Mouse (Mus musculus) neural tube, embryonic 15.5 days (tissue): ENCODE results near the gene Rftn1. TPM values are rescaled to one million over a fixed set of nuclear protein-coding genes. Genes with fewer than 3 reads are reported as not detected.

Experiments used
- ATAC-seq: fragments of 200-750 bp; cut with Nextera tagmentation; 2 replicates; pipeline ENCODE4 v1.8.0; 2017; ENCODE audit warnings: mild to moderate bottlenecking, moderate TSS enrichment, moderate library complexity; ENCODE audit not compliant: low FRiP score
- H3K27ac ChIP-seq: fragments of 300-500 bp; sonication (generic); replicated peaks from 2 replicates; pipeline ENCODE4 v1.5.1; 2015; ENCODE audit warnings: mild to moderate bottlenecking, inconsistent platforms
- H3K27me3 ChIP-seq: fragments of 300-500 bp; sonication (generic); replicated peaks from 2 replicates; pipeline ENCODE4 v1.6.1; 2015; ENCODE audit warnings: inconsistent platforms
- H3K36me3 ChIP-seq: fragments of 300-500 bp; sonication (generic); 2 replicates; pipeline ENCODE4 v1.6.1; 2015; ENCODE audit warnings: inconsistent platforms
- H3K4me1 ChIP-seq: fragments of 300-500 bp; sonication (generic); 2 replicates; pipeline ENCODE4 v1.6.1; 2015; ENCODE audit warnings: inconsistent platforms
- H3K4me2 ChIP-seq: fragments of 300-500 bp; sonication (generic); 2 replicates; pipeline ENCODE4 v1.6.1; 2015; ENCODE audit warnings: inconsistent platforms, mild to moderate bottlenecking, moderate library complexity
- H3K4me3 ChIP-seq: fragments of 300-500 bp; sonication (generic); replicated peaks from 2 replicates; pipeline ENCODE4 v1.5.1; 2015; ENCODE audit warnings: mild to moderate bottlenecking, inconsistent platforms
- H3K9ac ChIP-seq: fragments of 300-500 bp; sonication (generic); replicated peaks from 2 replicates; pipeline ENCODE4 v1.6.1; 2015; ENCODE audit warnings: mild to moderate bottlenecking, inconsistent platforms
- H3K9me3 ChIP-seq: fragments of 300-500 bp; sonication (generic); replicated peaks from 2 replicates; pipeline ENCODE4 v1.6.1; 2016; ENCODE audit warnings: inconsistent platforms
- WGBS: fragments of 180-500 bp; shearing (Covaris S2); methylation state at CpG from one replicate; pipeline ENCODE4 v1.1.7; 2015; ENCODE audit warnings: mixed read lengths; 5-methylcytosine and 5-hydroxymethylcytosine counted together
- polyA plus RNA-seq: library from polyadenylated mRNA; unstranded; fragments of >200 nt; fragmentation: Nextera tagmentation; extraction: Ambion mirVana; gene quantifications from 2 replicates; pipeline ENCODE4 v1.2.1, GENCODE M21; 2015

Gene Rftn1
- polyA plus RNA-seq, 1 experiment from 2014 or later: 17.9 TPM

- H3K36me3 ChIP-seq: no peaks in the 10 kb centered on the region
- no peak overlapping the region for H3K4me3 ChIP-seq
- no peak overlapping the region for H3K4me2 ChIP-seq
- H3K9me3 ChIP-seq: no peaks in the 10 kb centered on the region
- no peaks in the 10 kb centered on the region for H3K27me3 ChIP-seq
- 90% methylated on average over 4 of the region's 4 CpGs for WGBS
- H3K27ac ChIP-seq: no peak overlapping the region
- no peak overlapping the region for H3K9ac ChIP-seq
- peaks cover 18% of the 10 kb centered on the region for H3K4me1 ChIP-seq
- no peak for ATAC-seq
These were observed 7.1 kb upstream of the Rftn1 start for GRCm38 (mm10) chr17:50197572-50197971.

DNA sequence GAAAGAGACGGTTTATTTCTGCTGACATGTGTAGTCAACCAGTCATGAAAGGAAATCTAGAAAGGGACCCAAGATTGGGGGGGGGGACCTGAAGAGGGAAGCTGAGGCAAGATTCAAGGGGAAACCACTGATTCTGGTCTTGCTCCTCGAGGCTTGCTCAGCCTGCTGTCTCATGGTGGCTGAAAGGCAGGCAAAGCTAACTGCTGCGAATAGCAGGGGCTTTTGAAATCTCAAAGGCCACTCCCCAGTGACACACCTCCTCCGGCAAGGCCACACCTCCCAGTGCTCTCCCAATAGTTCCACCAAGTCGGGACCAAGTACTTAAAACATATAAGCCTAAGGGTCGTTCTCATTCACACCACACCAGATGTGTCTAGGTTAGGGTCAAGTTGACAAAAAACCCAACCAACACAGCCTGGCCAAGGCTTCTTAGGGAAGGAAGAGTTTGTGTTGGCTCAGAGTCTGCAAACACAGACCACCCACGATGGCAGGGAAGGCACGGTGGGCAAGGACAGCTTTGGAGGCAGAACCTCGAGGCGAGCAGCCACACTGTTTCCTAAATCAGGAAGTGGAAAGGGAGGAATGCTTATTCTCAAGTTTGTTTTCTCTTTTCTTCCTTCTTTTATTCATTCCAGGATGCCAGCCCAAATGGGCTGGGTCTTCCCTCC is 5.7 kb upstream of the Rftn1 start:
- H3K4me1 ChIP-seq: peaks cover 24% of the 10 kb centered on the region
- H3K27me3 ChIP-seq: peaks cover 6% of the 10 kb centered on the region
- H3K36me3 ChIP-seq: no peaks in the 10 kb centered on the region
- no peak overlapping the region for H3K27ac ChIP-seq
- H3K4me3 ChIP-seq: no peak overlapping the region
- H3K9ac ChIP-seq: no peak overlapping the region
- ATAC-seq: no peak
- WGBS: 33% methylated on average over 10 of the region's 10 CpGs
- H3K9me3 ChIP-seq: no peaks in the 10 kb centered on the region
- no peak overlapping the region for H3K4me2 ChIP-seq

- H3K36me3 ChIP-seq: no peaks in the 10 kb centered on the region
- no peak for ATAC-seq
- H3K9me3 ChIP-seq: no peaks in the 10 kb centered on the region
- no peak overlapping the region for H3K9ac ChIP-seq
- H3K27ac ChIP-seq: no peak overlapping the region
- peaks cover 31% of the 10 kb centered on the region for H3K4me1 ChIP-seq
- WGBS: 95% methylated on average over 7 of the region's 7 CpGs
- H3K4me3 ChIP-seq: no peak overlapping the region
- H3K4me2 ChIP-seq: no peak overlapping the region
- H3K27me3 ChIP-seq: peaks cover 11% of the 10 kb centered on the region
These were observed 4.9 kb upstream of the Rftn1 start for GRCm38 (mm10) chr17:50195399-50195798.

DNA sequence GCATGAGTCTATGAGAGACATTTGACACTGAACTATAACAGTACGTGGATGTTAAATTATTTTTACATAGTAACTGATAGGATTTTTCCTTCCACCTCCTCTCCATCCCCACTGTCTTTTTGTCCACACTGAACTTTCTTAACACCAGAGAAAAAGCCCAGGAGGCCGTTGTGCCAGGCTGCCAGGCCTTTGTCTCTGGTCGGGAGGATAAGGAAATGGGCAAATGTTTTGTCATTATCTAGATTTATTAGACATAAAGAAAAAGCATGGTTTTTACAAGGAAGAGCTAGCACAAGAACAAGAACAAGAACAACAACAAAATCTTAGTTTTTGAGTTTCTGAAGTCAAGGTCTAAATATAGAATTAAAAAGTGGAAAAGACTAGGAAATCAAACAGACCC is 4.1 kb upstream of the Rftn1 start:
- no peak overlapping the region for H3K27ac ChIP-seq
- H3K4me1 ChIP-seq: peaks cover 36% of the 10 kb centered on the region
- WGBS: 55% methylated on average over 3 of the region's 3 CpGs
- H3K4me3 ChIP-seq: no peak overlapping the region
- H3K9me3 ChIP-seq: no peaks in the 10 kb centered on the region
- peaks cover 13% of the 10 kb centered on the region for H3K27me3 ChIP-seq
- H3K9ac ChIP-seq: no peak overlapping the region
- no peak overlapping the region for H3K4me2 ChIP-seq
- no peak for ATAC-seq
- H3K36me3 ChIP-seq: no peaks in the 10 kb centered on the region

DNA sequence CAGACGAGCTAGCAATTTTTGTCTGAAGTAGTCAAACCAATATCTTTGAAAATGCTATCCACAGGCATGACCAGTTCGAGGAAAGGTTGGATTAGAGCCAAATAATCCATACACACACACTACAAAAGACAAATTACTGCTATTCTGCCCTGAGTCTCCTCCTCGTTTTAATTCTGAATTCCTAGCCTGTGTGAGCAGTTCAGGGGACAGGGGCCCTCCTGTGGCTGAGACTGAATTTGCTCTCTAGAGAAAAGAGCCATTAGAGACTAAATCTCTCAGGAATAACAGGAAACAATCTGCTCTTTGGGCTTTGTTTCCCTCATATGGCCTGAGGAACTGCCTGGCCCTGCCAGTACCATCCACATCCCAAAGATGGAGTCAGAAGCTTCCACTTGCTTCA is 3.2 kb upstream of the Rftn1 start:
- Histone ChIP-seq H3K9ac (no peak overlapping the region), H3K9me3 (no peaks in the 10 kb centered on the region), H3K36me3 (no peaks in the 10 kb centered on the region), H3K4me3 (no peak overlapping the region), H3K27me3 (peaks cover 16% of the 10 kb centered on the region), H3K4me2 (no peak overlapping the region), H3K27ac (no peak overlapping the region), H3K4me1 (peaks cover 43% of the 10 kb centered on the region)
- WGBS: 27% methylated on average over 3 of the region's 3 CpGs
- no peak for ATAC-seq

DNA sequence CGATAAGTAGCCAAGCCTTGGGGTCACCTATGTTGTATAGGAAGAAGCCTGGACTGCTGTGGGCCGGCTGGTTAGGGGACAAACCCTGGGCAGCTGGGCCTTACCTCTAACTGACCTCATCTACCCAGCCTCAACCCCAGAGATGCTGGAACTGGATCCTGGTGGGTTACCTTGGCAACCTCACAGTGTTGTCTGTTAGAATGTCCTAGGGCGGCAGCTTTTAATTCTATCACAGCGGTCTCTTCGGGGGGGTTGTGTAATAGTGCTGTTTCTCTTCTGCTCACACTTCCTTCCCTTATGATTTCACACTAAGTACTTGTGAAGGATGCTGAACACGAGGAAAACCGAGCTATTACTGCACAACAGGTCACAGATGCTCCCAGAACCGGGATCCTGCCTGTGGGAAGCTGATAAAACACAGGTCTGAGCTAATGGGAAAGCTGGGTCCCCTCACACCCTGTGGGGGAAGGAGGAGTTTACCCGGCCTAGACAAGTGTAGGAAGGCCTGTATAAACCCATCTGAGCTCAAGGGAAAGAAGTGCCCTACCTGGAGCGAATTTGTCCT is 2.0 kb upstream of the Rftn1 start:
- H3K9me3 ChIP-seq: no peaks in the 10 kb centered on the region

GRCm38 (mm10) chr17:50191318-50191957 is 964 bp upstream of the Rftn1 start:
- Histone ChIP-seq H3K27me3 (peaks cover 16% of the 10 kb centered on the region), H3K27ac (no peak overlapping the region), H3K9ac (no peak overlapping the region), H3K4me3 (no peak overlapping the region), H3K9me3 (no peaks in the 10 kb centered on the region), H3K4me2 (peak overlapping the region; percentile 100; the same call in 1 of the 2 replicates), H3K4me1 (peaks cover 43% of the 10 kb centered on the region), H3K36me3 (no peaks in the 10 kb centered on the region)
- ATAC-seq: no peak
- WGBS: 54% methylated on average over 9 of the region's 9 CpGs

More for the DNA sequence above, 2.0 kb upstream of the Rftn1 start:
- WGBS: 40% methylated on average over 10 of the region's 10 CpGs
- H3K36me3 ChIP-seq: no peaks in the 10 kb centered on the region
- H3K27me3 ChIP-seq: peaks cover 16% of the 10 kb centered on the region
- no peak overlapping the region for H3K9ac ChIP-seq
- peaks cover 43% of the 10 kb centered on the region for H3K4me1 ChIP-seq
- H3K4me3 ChIP-seq: no peak overlapping the region
- H3K4me2 ChIP-seq: no peak overlapping the region
- ATAC-seq: no peak
- no peak overlapping the region for H3K27ac ChIP-seq

DNA sequence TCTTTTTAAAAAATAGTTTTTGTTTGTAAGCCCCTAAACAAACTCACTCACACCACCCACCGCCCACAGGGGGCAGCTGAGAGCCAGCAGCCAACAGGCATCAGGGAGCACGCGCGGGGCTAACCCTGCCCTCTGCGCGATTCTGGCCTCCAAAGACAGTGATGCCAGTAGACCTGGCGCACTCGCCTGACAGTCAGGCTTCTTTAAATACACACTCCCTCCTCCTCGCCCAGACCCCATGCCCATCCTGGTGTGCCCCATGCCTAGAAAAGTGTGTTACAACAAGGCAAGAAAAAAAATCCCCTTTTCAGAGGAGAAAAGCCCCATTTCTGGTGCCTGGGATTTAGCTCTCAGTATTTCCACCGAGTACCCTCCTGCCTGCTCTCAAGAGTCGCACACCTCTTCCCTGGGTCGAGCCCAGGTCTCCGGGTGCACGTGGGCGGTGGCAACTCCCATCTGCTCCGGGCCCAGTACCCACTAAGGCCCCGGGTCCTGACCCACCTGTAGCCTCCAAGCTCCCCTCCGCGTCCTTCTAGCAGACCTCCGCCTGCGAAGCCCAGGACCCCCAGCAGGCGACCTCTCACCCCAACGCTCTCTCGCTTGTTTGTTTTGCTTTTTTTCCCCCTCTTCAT is 977 bp downstream of the Rftn1 start:
- H3K27me3 ChIP-seq: peaks cover 16% of the 10 kb centered on the region
- H3K9me3 ChIP-seq: no peaks in the 10 kb centered on the region
- peak overlapping the region; percentile 100 for H3K4me2 ChIP-seq
- no peak overlapping the region for H3K27ac ChIP-seq
- H3K9ac ChIP-seq: peak overlapping the region; percentile 58
- H3K36me3 ChIP-seq: no peaks in the 10 kb centered on the region
- ATAC-seq: peak; percentile 58; the same call in 1 of the 2 replicates
- H3K4me1 ChIP-seq: peaks cover 47% of the 10 kb centered on the region
- 2% methylated on average over 24 of the region's 24 CpGs for WGBS
- H3K4me3 ChIP-seq: peak overlapping the region; percentile 71

- 73% methylated on average over 12 of the region's 12 CpGs for WGBS
- Histone ChIP-seq H3K9me3 (no peaks in the 10 kb centered on the region), H3K27me3 (peaks cover 16% of the 10 kb centered on the region), H3K27ac (no peak overlapping the region), H3K36me3 (no peaks in the 10 kb centered on the region), H3K4me3 (peak overlapping the region; percentile 71), H3K4me1 (peaks cover 48% of the 10 kb centered on the region), H3K4me2 (peak overlapping the region; percentile 100), H3K9ac (no peak overlapping the region)
- 0 out of 2 replicates have a peak, but pooled peaks have one; percentile 4 for ATAC-seq
These were observed 1.7 kb downstream of the Rftn1 start for GRCm38 (mm10) chr17:50188662-50189345.

GRCm38 (mm10) chr17:50185616-50186015 is 4.9 kb downstream of the Rftn1 start:
- H3K4me3 ChIP-seq: no peak overlapping the region
- H3K36me3 ChIP-seq: no peaks in the 10 kb centered on the region
- WGBS: 87% methylated on average over 5 of the region's 5 CpGs

DNA sequence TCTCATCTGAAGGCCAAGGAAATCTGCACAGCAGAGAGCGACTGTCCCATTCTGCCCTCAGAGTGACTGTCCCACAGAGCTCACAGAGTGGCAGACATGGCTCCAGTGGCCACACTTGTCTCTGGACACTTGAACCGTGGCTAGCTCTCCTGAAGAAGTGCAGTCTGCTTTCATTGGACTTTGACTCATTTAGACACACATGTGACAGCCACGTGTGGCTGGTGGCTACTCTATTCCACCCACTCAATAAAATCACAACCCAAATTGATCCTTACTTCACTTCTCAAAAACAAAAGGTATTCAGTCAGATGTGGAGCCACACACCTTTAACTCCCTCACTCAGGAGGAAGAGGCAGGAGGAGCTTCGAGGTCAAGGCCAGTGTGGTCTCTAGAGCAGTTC is 5.4 kb downstream of the Rftn1 start:
- Histone ChIP-seq H3K9ac (no peak overlapping the region), H3K4me2 (no peak overlapping the region), H3K4me1 (peaks cover 28% of the 10 kb centered on the region), H3K4me3 (no peak overlapping the region), H3K27me3 (peaks cover 5% of the 10 kb centered on the region; the same call in 1 of the 2 replicates), H3K9me3 (no peaks in the 10 kb centered on the region), H3K36me3 (no peaks in the 10 kb centered on the region), H3K27ac (peak overlapping the region; percentile 29; the same call in 1 of the 2 replicates)
- 80% methylated on average over 4 of the region's 4 CpGs for WGBS
- ATAC-seq: no peak

More at GRCm38 (mm10) chr17:50185616-50186015, 4.9 kb downstream of the Rftn1 start:
- ATAC-seq: no peak
- H3K27me3 ChIP-seq: peaks cover 5% of the 10 kb centered on the region; the same call in 1 of the 2 replicates
- peaks cover 31% of the 10 kb centered on the region for H3K4me1 ChIP-seq
- no peak overlapping the region for H3K27ac ChIP-seq
- no peak overlapping the region for H3K4me2 ChIP-seq
- no peak overlapping the region for H3K9ac ChIP-seq
- H3K9me3 ChIP-seq: no peaks in the 10 kb centered on the region
